Mouse (Mus musculus): ENCODE results near the gene Tspan33. TPM values are rescaled to one million over a fixed set of nuclear protein-coding genes. Genes with fewer than 3 reads are reported as not detected.

Gene Tspan33
- 1.2 and 2.9 TPM in 2 replicates for polyA plus RNA-seq (2012; rRNA removed; ENCODE audit: low replicate concordance)

DNA sequence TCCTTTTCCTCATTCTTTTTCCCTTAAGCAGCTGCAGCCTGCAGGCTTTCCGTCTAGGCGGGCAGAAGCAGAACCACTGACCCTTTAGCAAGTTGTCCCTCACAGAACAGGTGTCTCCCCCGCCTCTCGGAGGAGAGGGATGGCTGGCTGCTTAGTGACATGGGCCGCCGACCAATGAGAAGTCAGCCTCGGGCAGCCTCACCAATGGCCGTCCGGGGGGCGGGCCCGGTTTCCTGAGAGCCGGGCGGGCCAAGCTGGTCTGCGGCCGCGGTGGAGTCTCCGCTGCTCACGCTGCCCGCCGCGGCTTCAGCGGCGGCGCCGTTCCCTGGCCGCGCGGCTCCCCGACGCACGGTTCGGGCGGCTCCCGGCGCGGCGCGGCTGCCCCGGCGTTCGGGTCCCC lies at the start of gene Tspan33:
Gene Tspan33 (plus strand): TSS at position 270 of the 400 bp plus-strand sequence.

DNA sequence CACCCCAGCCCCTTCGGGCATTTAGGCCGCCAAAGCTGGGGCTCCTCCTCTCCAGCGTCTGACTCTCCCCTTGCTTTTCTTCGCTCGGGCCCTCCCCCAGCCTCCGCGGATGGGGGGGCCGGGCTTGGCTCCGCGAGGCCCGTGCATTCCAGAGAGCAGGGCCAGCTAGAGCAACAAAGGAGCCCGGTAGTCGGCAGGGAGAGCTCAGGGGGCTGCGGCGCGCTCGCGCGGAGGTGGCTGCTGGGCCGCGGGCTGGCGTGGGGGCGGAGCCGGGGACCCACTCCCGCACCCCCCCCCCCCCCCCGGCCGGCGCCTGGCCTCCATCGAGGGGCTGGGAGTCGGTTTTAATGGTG lies 41.3 kb downstream of the Tspan33 start, which contains the start of gene Smo:
Gene Smo (plus strand): TSS at position 168 of the 353 bp plus-strand sequence.

Other genes starting within 250 kb of the Tspan33 start
- gene Atp6v1f, start 226.5 kb upstream of the Tspan33 start, polyA plus RNA-seq (2012; rRNA removed; ENCODE audit: low replicate concordance), result 203 and 282 TPM in 2 replicates
- gene Atp6v1fnb, start 222.8 kb upstream of the Tspan33 start, polyA plus RNA-seq (2012; rRNA removed; ENCODE audit: low replicate concordance), result not detected in 2 replicates
- gene Kcp, start 186.3 kb upstream of the Tspan33 start, polyA plus RNA-seq (2012; rRNA removed; ENCODE audit: low replicate concordance), result 5.0 and 7.2 TPM in 2 replicates
- 11.5 and 15.4 TPM in 2 replicates for gene Irf5, start 167.6 kb upstream of the Tspan33 start, polyA plus RNA-seq (2012; rRNA removed; ENCODE audit: low replicate concordance)
- 10.2 and 36.5 TPM in 2 replicates for gene Tnpo3, start 84.3 kb upstream of the Tspan33 start, polyA plus RNA-seq (2012; rRNA removed; ENCODE audit: low replicate concordance)
- 7.1 and 13.2 TPM in 2 replicates for gene Smo, start 41.3 kb downstream of the Tspan33 start, polyA plus RNA-seq (2012; rRNA removed; ENCODE audit: low replicate concordance)
- gene Ahcyl2, start 73.8 kb downstream of the Tspan33 start, polyA plus RNA-seq (2012; rRNA removed; ENCODE audit: low replicate concordance), result 40.2 and 68.7 TPM in 2 replicates
- gene Strip2, start 222.8 kb downstream of the Tspan33 start, polyA plus RNA-seq (2012; rRNA removed; ENCODE audit: low replicate concordance), result 0.12 and 0.35 TPM in 2 replicates

Measured in duodenum, adult 2 months (tissue).